Mouse (Mus musculus) hindbrain, embryonic 16.5 days (tissue): Measurements from ENCODE around the gene Dmd. TPM values are rescaled to one million over a fixed set of nuclear protein-coding genes. Genes with fewer than 3 reads are reported as not detected.
A peak's percentile ranks its signal among the peaks of the same experiment; 100 is the strongest.

Source experiments
- ATAC-seq: fragments of 200-750 bp; cut with Nextera tagmentation; 2 replicates; pipeline ENCODE4 v1.8.0; 2017; ENCODE audit warnings: moderate TSS enrichment, moderate library complexity
- H3K27ac ChIP-seq: fragments of 300-500 bp; sonication (generic); 2 replicates; pipeline ENCODE4 v1.5.1; 2014; ENCODE audit warnings: low read depth, mild to moderate bottlenecking, control low read depth, low read length, moderate library complexity
- H3K27me3 ChIP-seq: fragments of 300-500 bp; sonication (generic); replicated peaks from 2 replicates; pipeline ENCODE4 v1.6.1; 2014; ENCODE audit warnings: low read length; ENCODE audit not compliant: control insufficient read depth, insufficient read depth
- H3K36me3 ChIP-seq: fragments of 300-500 bp; sonication (generic); 2 replicates; pipeline ENCODE4 v1.6.1; 2014; ENCODE audit warnings: mild to moderate bottlenecking, low read length, moderate library complexity, mixed read lengths; ENCODE audit not compliant: control insufficient read depth, insufficient read depth
- H3K4me1 ChIP-seq: fragments of 300-500 bp; sonication (generic); 2 replicates; pipeline ENCODE4 v1.6.1; 2014; ENCODE audit warnings: low read depth, low read length; ENCODE audit not compliant: control insufficient read depth, insufficient read depth
- H3K4me2 ChIP-seq: fragments of 300-500 bp; sonication (generic); 2 replicates; pipeline ENCODE4 v1.6.1; 2014; ENCODE audit warnings: mild to moderate bottlenecking, low read length, control low read depth, moderate library complexity
- H3K4me3 ChIP-seq: fragments of 300-500 bp; sonication (generic); 2 replicates; pipeline ENCODE4 v1.5.1; 2014; ENCODE audit warnings: mild to moderate bottlenecking, low read length, control low read depth, moderate library complexity
- H3K9ac ChIP-seq: fragments of 300-500 bp; sonication (generic); 2 replicates; pipeline ENCODE4 v1.6.1; 2014; ENCODE audit warnings: low read depth, mild to moderate bottlenecking, control low read depth, low read length, moderate library complexity
- H3K9me3 ChIP-seq: fragments of 300-500 bp; sonication (generic); 2 replicates; pipeline ENCODE4 v1.6.1; 2014; ENCODE audit warnings: mild to moderate bottlenecking, low read length, moderate library complexity; ENCODE audit not compliant: control insufficient read depth
- WGBS: fragments of 180-500 bp; shearing (Covaris S2); extraction: QIAGEN DNeasy Blood & Tissue Kit; methylation state at CpG from one replicate; pipeline ENCODE4 v1.1.7; 2014; 5-methylcytosine and 5-hydroxymethylcytosine counted together
- polyA plus RNA-seq: library from polyadenylated mRNA; unstranded; fragments of >200 nt; fragmentation: Nextera tagmentation; extraction: Ambion mirVana; gene quantifications from 2 replicates; pipeline ENCODE4 v1.2.1, GENCODE M21; 2015

Gene Dmd
- polyA plus RNA-seq, 1 experiment from 2014 or later: 28.6 TPM

DNA sequence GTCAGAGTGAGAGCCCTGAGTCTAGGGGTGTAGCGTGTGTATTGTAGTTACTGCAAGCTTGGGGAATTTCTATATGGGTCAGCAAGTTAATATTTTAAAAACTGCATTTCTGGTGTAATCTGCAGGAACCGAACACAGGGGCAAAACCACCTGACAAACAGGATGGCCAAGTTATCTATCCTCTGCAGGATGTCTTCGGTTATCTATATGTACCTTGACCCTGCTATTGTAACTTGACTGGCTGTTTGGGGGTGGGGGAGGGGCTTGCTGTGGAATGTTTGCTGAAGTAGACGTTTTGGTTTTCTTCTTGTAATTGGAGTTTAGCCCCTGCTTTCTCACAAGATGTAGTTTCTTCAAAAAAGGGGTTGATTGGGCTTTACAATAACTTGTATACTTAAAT is 2124.9 kb downstream of the Dmd start:
- Histone ChIP-seq H3K27ac (no peak overlapping the region), H3K4me2 (no peak overlapping the region), H3K4me1 (no peaks in the 10 kb centered on the region), H3K27me3 (no peaks in the 10 kb centered on the region), H3K9ac (no peak overlapping the region), H3K36me3 (no peaks in the 10 kb centered on the region), H3K9me3 (no peaks in the 10 kb centered on the region), H3K4me3 (no peak overlapping the region)
- 72% methylated on average over 4 of the region's 4 CpGs for WGBS
- ATAC-seq: no peak

DNA sequence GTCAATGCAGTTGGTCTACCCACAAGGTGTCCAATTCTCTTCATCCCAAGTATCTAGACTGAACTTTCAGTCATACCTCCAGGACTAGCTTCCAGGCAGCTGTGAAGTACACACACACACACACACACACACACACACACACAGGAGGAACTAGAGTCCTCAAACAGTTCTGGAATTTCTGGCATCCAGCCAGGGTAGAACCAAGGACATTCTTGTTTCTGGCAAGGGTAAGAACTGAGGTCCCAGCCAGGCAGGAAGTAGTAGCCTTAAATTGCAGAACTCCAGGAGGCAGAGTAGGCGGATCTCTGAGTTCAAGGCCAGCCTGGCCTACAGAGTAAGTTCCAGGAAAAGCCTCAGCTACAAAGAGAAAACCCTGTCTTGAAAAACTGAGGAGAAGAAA is 2128.2 kb downstream of the Dmd start:
- H3K9me3 ChIP-seq: no peaks in the 10 kb centered on the region
- WGBS: 67% methylated on average over 1 of the region's 1 CpGs
- H3K27me3 ChIP-seq: no peaks in the 10 kb centered on the region
- ATAC-seq: no peak
- no peak overlapping the region for H3K4me2 ChIP-seq
- H3K4me3 ChIP-seq: no peak overlapping the region
- H3K4me1 ChIP-seq: no peaks in the 10 kb centered on the region
- no peak overlapping the region for H3K27ac ChIP-seq
- H3K9ac ChIP-seq: no peak overlapping the region
- no peaks in the 10 kb centered on the region for H3K36me3 ChIP-seq

DNA sequence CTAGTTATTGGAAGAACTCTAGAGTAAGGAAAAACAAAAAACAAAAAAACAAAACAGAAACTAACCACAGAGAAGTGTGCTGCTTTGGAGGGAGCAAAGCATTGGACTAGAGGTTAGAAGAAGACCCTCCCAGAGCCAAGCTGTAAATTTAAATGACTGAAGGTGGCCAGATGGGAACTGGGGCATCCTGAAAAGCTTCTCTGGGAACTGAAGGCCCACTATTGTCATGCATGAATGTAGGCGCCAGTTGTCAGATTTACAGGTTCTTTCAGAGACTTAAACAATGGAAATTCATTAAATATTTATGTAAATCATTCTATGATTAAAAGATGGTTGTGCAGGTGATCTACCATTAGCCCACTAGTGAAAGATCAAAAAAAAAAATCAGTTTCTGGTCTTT is 2128.9 kb downstream of the Dmd start:
- Histone ChIP-seq H3K9me3 (no peaks in the 10 kb centered on the region), H3K4me1 (no peaks in the 10 kb centered on the region), H3K27me3 (no peaks in the 10 kb centered on the region), H3K9ac (no peak overlapping the region), H3K4me2 (no peak overlapping the region), H3K4me3 (no peak overlapping the region), H3K27ac (no peak overlapping the region), H3K36me3 (no peaks in the 10 kb centered on the region)
- ATAC-seq: no peak
- 61% methylated on average over 1 of the region's 1 CpGs for WGBS

DNA sequence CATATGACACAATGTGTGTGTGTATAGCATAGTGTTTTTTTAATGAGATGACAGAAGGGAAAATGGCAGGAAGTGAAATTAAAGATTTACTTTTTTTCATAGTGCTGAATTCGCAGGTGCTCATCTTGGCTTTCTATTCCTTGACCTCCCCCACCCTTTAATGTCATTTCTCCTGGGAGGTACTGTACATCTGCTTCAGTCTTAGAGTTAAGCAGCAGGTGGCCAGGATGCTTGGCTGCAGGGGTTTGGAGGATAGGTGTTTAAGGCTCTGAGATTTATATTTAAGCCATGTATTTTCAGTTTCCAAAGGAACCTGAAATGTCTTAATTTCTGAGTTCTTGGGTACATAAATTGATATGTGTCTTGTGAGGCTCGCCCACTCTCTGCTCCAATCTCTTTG is 2130.5 kb downstream of the Dmd start:
- Histone ChIP-seq H3K27me3 (no peaks in the 10 kb centered on the region), H3K36me3 (no peaks in the 10 kb centered on the region), H3K9ac (no peak overlapping the region), H3K4me3 (no peak overlapping the region), H3K4me1 (no peaks in the 10 kb centered on the region), H3K4me2 (no peak overlapping the region), H3K27ac (no peak overlapping the region), H3K9me3 (no peaks in the 10 kb centered on the region)
- ATAC-seq: no peak
- WGBS: 60% methylated on average over 2 of the region's 2 CpGs

DNA sequence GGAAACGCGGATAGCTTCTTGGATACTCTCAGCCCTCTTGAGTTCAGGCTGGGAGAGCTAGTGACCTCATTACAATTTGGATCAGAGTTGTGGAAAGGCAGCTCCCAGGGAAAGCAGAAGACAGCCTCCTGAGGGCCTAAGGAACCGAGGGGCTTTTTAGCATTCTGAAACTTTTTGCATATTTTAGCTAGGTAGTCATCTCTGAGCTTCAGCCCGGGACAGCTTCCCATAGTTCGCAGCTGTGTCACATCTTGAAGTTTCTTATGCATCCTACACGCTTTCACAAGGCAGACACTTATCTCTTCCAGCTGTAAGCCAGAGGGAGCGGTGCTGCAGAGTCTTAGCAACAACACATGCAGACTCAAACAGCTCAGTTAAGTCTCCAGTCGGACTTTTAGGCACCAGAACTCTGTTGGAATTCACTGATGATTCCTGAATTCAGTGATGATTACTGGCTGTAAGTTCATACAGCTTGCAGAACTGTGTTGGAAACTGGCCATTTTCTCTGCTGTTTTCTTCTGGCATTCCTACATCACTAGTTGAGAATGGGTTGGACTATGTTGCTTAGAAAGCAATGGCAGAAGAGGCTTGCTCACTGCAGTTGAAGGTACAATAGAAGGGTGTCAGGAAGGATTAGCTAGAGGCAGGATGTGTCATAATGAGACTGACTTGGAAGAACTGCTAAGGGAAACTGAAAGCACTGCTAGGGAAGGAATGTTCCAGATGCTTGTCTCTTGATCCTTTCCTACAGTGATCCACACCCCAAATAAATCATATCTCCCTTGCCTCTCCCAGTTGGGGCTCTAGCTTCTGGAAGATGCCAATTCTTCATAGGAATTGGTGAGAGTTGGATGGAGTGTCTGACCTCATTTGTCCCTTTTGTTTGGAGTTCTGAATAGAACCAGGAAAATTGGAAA is 2135.8 kb downstream of the Dmd start:
- H3K4me2 ChIP-seq: no peak overlapping the region
- no peak overlapping the region for H3K27ac ChIP-seq
- H3K9me3 ChIP-seq: no peaks in the 10 kb centered on the region
- WGBS: 61% methylated on average over 8 of the region's 8 CpGs
- H3K36me3 ChIP-seq: no peaks in the 10 kb centered on the region
- H3K27me3 ChIP-seq: no peaks in the 10 kb centered on the region
- no peaks in the 10 kb centered on the region for H3K4me1 ChIP-seq
- no peak overlapping the region for H3K9ac ChIP-seq
- H3K4me3 ChIP-seq: no peak overlapping the region
- no peak for ATAC-seq

DNA sequence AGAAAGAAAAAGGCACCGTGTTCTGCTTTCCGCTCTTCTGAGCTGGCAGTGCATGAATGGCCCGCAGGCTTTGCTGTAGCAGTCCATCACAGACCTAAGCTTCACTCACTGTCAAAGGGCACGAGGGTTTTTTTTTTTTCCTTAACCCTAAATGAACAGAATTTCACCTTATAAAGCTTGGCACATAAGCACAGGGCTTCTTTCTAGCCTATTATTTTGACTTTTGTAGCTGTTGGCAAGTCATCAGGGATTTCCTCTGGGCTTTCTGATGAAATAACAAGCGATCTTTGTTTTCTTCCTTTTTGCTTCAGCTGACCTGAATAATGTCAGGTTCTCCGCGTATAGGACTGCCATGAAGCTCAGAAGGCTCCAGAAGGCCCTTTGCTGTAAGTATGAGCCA is 2140.8 kb downstream of the Dmd start:
- Histone ChIP-seq H3K4me3 (no peak overlapping the region), H3K9me3 (no peaks in the 10 kb centered on the region), H3K4me1 (no peaks in the 10 kb centered on the region), H3K36me3 (no peaks in the 10 kb centered on the region), H3K4me2 (no peak overlapping the region), H3K9ac (no peak overlapping the region), H3K27ac (no peak overlapping the region), H3K27me3 (no peaks in the 10 kb centered on the region)
- peak; percentile 56; the same call in 1 of the 2 replicates for ATAC-seq
- whole genome bisulfite sequencing: 44% methylated on average over 7 of the region's 7 CpGs

DNA sequence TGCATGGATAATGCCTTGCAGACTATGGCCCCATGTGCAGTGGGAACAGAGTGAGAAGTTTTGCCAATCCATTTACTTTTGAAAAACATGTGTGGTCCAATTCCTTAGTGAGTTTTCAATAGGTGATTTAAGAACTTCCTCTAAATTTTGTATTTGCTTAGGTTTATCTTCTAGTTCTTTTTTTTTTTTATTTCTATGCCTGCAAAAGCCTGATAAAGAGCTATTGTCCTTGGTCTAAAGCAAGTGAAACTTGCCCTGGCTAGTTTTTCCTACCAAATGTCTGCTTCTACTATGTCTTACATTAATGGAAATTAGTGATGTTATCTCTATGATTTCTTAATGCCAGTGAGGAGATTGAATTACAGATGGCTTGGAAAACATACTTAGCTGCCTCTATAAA is 2144.7 kb downstream of the Dmd start:
- Histone ChIP-seq H3K27me3 (no peaks in the 10 kb centered on the region), H3K27ac (no peak overlapping the region), H3K36me3 (no peaks in the 10 kb centered on the region), H3K9ac (no peak overlapping the region), H3K4me3 (no peak overlapping the region), H3K4me2 (no peak overlapping the region), H3K9me3 (no peaks in the 10 kb centered on the region), H3K4me1 (no peaks in the 10 kb centered on the region)
- ATAC-seq: no peak

DNA sequence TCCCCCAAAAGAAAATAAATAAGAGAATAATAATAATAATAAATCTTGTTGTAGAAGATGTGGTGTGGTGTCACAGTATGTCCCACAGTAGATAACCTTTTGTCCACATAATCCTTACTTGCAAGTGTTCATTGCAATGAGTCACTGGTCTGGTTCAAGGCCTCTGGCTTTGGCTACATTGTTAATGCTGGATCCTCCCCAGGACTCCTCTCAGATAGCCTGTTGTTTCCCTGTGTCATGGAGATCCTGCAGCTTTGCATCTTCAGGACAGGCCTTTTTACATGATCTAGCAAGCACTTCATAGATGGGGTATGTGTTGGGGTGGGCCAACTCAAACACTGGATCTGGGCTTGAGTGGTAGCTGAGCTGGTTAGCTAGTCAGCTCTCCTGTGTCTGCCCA is 2150.0 kb downstream of the Dmd start:
- H3K36me3 ChIP-seq: no peaks in the 10 kb centered on the region
- H3K4me2 ChIP-seq: no peak overlapping the region
- no peaks in the 10 kb centered on the region for H3K4me1 ChIP-seq
- no peak overlapping the region for H3K27ac ChIP-seq
- no peak overlapping the region for H3K9ac ChIP-seq
- no peaks in the 10 kb centered on the region for H3K9me3 ChIP-seq
- ATAC-seq: no peak
- H3K4me3 ChIP-seq: no peak overlapping the region
- no peaks in the 10 kb centered on the region for H3K27me3 ChIP-seq

DNA sequence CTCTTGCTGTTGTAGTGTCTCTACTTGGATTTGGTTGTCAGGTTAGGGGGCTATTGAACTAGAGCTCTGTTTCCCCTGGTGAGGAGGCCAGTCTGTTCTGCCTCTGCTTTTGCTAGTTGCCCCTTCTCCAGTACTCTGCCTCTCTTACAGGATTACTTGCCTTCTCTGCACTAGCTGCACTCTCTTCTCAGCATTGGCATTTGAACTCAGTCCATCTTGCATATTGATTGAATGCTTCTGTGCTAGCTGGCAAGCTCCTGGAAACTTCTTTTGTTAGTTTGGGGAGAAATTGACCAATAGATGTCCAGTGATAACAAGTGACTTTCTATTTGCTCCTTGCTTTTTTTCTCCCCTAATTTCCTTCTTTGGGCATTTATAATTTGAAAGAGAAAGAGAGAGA is 2163.7 kb downstream of the Dmd start:
- Histone ChIP-seq H3K27ac (no peak overlapping the region; the same call in 1 of the 2 replicates), H3K36me3 (no peaks in the 10 kb centered on the region), H3K4me2 (no peak overlapping the region), H3K4me1 (no peaks in the 10 kb centered on the region), H3K9ac (no peak overlapping the region), H3K4me3 (no peak overlapping the region), H3K27me3 (no peaks in the 10 kb centered on the region), H3K9me3 (no peaks in the 10 kb centered on the region)
- ATAC-seq: peak; percentile 76
